Mouse (Mus musculus) left cerebral cortex, postnatal 10 days (tissue): Measurements from ENCODE around the gene Sbk3. TPM values are rescaled to one million over a fixed set of nuclear protein-coding genes. Genes with fewer than 3 reads are reported as not detected.

Experiments used
- DNase-seq, 2 experiments: peaks; one replicate each; pipeline ENCODE4 v3.0.0; 2021 to 2022; ENCODE audit warnings: low spot score in 2 of 2, mixed read lengths in 1 of 2; ENCODE audit errors: extremely low spot score in 1 of 2
- intact Hi-C: fragments of 180-260 bp; cut with DNase I; formaldehyde crosslinking; loops from one replicate; pipeline ENCODE4 v1.15.1; 2025
- total RNA-seq, 2 experiments: library from RNA; stranded (reverse); gene quantifications; 2 replicates each; pipeline ENCODE4 v1.2.3; 2021

Sbk3 gene
- total RNA-seq, 2 experiments from 2014 or later = 0.24 to 0.32 TPM

GRCm38 (mm10) chr7:4995268-4996002 is 24.5 kb upstream of the Sbk3 start:
- intact Hi-C loops = no loop called here
- DNase-seq = no peak

- intact Hi-C loops = no loop called here
- DNase-seq = peak in 1 of 2 experiments; percentile 51
These were observed 23.2 kb upstream of the Sbk3 start for GRCm38 (mm10) chr7:4993999-4994788.

- DNase-seq = no peak
- intact Hi-C loops = no loop called here
These were observed 22.5 kb upstream of the Sbk3 start for GRCm38 (mm10) chr7:4993347-4993998.

DNA sequence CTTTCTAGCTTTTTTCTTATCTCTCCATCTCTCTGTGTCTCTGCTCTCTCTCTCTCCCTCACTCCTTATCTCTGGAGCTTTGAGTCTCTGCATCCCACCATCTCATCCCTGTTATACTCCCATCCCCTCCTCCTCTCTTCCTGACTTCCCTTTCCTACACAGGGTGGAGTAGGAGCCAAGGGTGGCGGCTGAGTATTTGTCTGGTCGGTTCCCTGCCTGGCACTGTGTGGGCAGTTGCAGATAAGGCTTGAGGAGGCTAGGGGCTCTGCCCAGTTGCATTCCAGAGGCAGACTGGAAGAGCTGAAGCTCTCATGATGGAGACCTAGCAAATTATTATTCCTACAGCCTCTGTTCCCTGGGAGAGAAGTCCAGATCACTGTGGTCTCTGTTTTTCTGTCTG is 17.3 kb upstream of the Sbk3 start:
- DNase-seq = no peak
- intact Hi-C loops = no loop called here

GRCm38 (mm10) chr7:4976832-4977231 is 5.9 kb upstream of the Sbk3 start:
- no peak for DNase-seq
- intact Hi-C loops = no loop called here

DNA sequence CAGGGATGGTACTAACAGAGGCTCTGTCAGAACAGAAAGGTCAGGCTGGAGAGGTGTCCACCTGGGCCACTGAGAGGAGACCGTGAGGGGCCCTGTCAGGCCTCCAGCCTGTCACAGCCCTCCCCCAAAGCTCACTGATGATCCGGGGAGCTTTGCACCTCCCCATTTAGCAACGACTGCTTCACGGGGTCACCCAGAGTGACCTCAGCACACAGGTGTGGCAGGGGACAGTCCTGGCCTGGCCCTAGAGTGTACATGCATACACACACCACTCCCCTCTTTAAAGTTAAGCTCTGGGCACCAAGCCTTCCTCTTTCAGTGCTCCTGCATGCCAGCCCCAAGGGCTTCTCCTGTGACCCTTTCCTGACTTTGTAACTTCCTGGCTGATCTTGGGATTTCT is 4.5 kb upstream of the Sbk3 start:
- DNase-seq = no peak
- intact Hi-C loops = no loop called here

DNA sequence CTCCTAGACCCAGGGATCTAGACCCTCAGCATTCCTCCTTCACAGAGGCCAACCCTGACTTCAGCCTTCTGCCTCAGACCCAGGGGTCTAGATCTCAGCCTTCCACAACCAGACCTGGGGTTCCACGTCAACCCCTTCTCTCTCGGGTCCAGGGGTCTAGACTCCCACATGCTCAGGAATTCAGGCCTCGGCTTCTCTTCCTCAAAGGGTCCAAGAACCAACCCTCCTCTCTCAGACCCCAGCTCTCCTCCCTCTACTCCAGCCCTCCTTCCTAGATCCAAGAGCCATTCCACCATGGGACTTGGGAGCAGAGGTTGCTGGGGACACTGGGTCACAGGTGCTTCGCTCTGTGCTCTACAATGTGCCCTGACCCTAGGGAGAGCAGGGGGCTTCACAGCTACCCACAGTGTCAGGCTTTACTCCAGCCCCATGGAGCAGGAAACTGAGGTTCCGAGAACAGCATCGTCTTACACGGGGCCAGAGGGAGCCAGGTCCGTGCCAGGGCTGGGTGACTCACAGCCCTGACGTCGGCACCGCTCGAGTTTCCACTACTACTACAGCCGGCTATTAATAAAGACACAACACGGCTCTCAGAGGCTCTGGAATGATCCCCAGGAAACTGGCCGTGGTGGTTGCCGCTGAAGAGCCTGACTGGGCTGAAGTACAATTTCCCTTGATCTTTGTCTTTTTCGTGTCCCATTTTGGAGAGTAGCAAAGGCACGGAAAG is 1.5 kb upstream of the Sbk3 start:
- intact Hi-C loops = no loop called here
- no peak for DNase-seq

DNA sequence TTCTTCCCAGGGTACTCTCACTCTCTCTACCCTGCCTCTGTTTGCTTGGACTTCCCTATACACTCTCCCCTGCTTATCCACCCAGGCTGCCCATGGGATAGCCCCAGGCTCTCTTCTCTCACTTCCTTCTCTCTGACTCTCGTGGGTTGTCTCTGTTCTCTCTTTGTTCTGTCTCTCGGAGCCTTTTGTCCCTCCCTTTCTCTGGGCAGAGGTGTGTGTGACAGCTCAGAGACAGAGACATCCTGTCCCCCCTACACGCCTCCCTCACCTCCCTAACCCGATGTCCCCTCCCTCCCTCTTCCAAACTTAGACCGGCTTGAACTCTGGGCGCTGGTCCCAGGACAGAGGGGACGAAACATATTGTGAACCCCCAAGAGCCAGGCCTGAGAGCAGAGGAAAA is 742 bp upstream of the Sbk3 start:
- intact Hi-C loops = no loop called here
- DNase-seq = no peak

GRCm38 (mm10) chr7:4964988-4965387 is 6.0 kb downstream of the Sbk3 start:
- DNase-seq = no peak
- intact Hi-C loops = no loop called here

GRCm38 (mm10) chr7:4964272-4964671 is 6.7 kb downstream of the Sbk3 start, which contains the start of gene Sbk2:
Sbk2 (minus strand) TSS chr7:4964406.
- peak; percentile 44 to 86 for DNase-seq
- intact Hi-C loops = no loop called here

- intact Hi-C loops = no loop called here
- DNase-seq = no peak
These were observed 7.4 kb downstream of the Sbk3 start for GRCm38 (mm10) chr7:4963527-4963926.

DNA sequence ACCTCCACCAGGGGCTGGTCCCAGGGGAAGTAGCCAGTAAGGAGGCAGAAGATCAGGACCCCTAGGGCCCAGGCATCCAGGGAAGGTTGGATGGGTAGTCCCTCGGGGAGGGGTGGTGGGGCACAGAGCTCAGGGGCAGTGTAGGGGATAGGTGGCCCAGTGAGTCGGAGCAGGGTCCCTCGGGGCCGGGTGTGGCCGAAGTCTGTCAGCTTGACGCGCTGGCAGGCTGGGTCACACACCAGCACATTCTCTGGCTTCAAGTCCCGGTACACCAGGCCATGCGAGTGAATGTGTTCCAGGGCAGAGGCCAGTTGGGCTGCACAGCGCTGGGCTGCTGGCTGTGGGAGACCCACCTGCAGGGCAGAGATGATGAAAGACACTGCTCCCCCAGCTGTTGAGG is 13.6 kb downstream of the Sbk3 start:
- intact Hi-C loops = no loop called here
- DNase-seq = no peak

DNA sequence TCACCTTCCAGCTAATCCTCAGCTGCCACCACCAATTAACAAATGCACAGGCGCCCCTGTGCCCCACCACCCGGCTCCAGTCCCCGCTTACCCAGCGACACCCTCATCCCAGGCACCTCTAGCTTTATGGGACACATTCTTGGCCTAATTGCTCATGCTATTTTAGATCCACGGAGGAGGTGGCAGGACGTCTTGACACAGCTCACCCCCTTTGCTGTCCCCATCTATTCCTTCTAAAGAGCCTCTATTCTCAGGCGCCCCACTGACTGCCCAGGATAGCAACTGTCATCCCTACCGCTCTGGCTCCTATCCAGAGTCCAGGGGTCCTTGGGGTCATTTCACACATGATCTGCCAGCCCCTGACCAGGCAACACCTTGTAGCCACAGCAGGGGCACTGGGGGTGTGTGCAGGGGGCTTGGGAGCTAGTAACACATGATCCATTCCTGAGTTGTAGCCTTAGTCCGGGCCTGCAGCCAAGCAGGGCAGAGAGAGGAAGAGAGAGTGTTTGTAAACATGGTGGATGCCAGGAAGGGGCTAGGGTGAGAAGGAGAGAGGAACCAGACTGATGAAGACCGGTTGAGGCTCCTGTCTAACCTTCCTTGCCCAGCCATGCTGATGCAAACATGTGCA is 17.0 kb downstream of the Sbk3 start:
- intact Hi-C loops = no loop called here
- no peak for DNase-seq

- no peak for DNase-seq
- intact Hi-C loops = no loop called here
These were observed 20.2 kb downstream of the Sbk3 start for GRCm38 (mm10) chr7:4950561-4951342.

GRCm38 (mm10) chr7:4948386-4948785 is 22.6 kb downstream of the Sbk3 start:
- no peak for DNase-seq
- intact Hi-C loops = no loop called here

GRCm38 (mm10) chr7:4947855-4948254 is 23.1 kb downstream of the Sbk3 start:
- intact Hi-C loops = no loop called here
- DNase-seq = no peak

DNA sequence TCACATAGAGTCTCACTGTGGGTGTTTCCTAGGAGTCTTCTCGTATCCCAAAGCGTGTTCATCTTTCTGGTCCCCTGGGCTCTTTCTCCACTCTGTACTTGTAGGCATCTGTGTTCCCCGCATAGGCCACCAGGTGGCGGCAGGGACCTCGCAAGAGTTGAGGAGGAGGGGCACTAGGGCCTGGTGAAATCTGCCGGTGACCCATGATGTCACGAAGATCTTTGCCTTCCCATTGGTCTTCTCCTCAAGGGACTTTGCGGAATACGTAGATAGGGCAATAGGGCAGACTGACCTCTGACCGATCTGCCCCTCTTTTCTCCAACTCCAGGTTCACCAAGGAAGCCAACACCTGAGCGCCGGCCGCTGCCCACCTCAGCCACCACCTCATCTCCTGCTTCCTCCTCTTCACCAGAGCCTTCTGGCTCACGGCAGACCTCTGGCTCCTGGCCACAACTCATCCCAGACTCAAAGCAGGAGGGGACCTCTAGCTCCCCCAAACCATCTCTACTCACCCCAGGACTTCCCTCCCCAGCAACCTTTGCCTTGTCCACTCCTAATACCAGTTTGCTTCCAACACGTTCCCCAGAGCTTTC is 27.6 kb downstream of the Sbk3 start:
- DNase-seq = peak; percentile 85 to 92
- intact Hi-C loops = loop anchor here (5.0 kb wide), 2 partner anchors 76 to 104 kb away; no protein-coding TSS in a partner anchor

DNA sequence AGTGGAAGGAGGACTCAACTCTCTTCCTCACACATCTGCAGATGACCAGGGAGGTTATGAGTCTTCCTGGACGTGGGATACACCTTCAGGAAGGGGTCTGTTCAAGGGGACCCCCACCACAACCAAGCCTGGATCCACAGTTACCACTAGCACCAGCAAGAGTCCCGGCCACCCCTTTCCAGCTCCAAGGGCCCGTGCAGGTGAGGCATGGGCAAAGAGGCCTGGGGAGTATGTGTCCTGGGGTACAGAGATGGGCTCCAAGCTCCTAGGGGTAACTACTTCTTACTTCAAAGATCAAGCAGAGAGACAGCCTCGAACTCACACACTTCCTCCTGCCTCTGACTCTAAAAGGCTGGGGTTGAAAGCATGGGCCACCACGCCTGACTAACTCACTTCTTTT is 28.3 kb downstream of the Sbk3 start:
- no peak for DNase-seq
- intact Hi-C loops = loop anchor here (5.0 kb wide), 2 partner anchors 75 to 105 kb away; no protein-coding TSS in a partner anchor
